Mouse (Mus musculus): ENCODE measurements around the gene BC051142.

DNA sequence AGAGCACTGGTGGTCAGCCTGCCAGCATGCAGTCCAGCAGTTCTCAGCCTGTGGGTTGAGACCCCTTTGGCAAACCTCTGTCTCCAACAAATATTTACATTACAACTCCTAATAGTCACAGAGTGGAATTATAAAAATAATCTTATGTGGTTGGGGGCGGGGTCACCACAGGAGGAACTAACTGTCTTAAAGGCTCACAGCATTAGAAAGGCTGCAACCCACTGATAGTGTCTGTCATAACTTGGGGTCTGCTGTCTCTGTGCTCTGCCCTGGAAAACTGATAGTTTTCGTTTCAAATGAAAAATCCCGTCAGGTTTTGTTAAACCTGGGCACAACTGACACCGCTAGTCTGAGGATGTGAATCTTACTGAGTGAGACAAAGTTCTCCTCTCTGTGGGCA is 59.0 kb downstream of the BC051142 start:
- no peak for TF ChIP-seq GATA1 (IDR thresholded peaks at IDR 0.05; ENCODE audit: low read length)
- TF ChIP-seq TAL1 (IDR thresholded peaks at IDR 0.05; ENCODE audit: low read length): no peak

Measured in erythroblast, embryonic 14.5 days (primary cell).